Mouse (Mus musculus) neutrophil, adult 65 days (primary cell): ENCODE results near the gene 4930442H23Rik. TPM values are rescaled to one million over a fixed set of nuclear protein-coding genes. Genes with fewer than 3 reads are reported as not detected.

Experiments
- total RNA-seq: library from RNA; stranded (reverse); gene quantifications from 2 replicates; pipeline ENCODE4 v1.2.4, GENCODE M21; 2023

Gene 4930442H23Rik
- total RNA-seq = not detected in 2 replicates

DNA sequence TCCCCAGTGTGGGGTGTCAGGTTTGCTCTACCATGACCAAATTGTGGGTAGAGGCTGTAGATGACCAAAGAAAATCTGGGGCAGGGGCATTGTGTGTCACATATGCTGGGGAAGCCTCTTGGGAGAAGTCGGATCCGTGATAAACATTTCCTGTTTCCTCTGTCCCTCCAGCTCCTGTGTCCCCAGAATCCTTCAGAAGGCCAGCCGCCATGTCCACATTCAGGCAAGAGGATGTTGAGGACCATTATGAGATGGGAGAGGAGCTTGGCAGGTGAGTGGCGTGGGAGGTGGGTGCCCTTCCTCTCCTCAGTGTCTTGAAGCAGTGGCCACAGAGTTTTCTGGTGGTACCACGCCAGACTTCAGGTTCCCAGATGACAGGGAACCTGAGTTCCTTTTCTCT lies at the start of gene 4930442H23Rik:
Gene 4930442H23Rik, minus strand, starts transcription at position 45 of the 400 bp plus-strand sequence.

DNA sequence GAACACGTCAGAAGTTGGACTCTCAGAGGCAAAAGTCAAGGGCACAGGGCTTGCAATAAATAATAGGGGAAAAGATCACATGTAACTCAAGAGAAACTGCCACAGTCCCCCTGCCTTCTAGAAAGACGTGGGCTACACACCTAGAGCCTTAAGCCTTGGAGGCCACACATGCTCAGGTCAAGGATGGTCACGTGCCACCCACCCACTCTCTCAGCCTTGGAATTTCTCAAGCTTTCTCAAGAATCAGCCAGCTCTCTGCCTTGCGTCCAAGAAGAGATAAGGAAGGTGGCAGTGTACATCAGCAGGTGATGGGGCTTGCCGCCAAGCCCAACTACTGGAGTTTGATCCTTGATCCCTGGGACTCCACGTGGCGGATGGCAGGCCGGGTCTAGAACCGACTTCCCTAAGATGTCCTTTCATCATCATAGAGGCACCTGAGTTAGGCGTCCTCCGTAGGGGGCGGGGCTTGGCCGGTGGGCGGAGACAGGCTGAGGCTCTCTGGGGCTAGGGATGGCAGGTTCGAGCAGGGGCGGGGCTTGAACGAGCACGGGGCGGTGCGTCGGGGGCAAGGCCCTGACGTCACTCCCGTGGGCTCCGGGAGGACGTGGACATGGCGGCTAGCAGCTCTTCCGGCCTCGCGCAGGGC lies 49.1 kb upstream of the 4930442H23Rik start, which contains the start of gene Zfr2:
Gene Zfr2, plus strand, starts transcription at position 576 of the 646 bp plus-strand sequence.

DNA sequence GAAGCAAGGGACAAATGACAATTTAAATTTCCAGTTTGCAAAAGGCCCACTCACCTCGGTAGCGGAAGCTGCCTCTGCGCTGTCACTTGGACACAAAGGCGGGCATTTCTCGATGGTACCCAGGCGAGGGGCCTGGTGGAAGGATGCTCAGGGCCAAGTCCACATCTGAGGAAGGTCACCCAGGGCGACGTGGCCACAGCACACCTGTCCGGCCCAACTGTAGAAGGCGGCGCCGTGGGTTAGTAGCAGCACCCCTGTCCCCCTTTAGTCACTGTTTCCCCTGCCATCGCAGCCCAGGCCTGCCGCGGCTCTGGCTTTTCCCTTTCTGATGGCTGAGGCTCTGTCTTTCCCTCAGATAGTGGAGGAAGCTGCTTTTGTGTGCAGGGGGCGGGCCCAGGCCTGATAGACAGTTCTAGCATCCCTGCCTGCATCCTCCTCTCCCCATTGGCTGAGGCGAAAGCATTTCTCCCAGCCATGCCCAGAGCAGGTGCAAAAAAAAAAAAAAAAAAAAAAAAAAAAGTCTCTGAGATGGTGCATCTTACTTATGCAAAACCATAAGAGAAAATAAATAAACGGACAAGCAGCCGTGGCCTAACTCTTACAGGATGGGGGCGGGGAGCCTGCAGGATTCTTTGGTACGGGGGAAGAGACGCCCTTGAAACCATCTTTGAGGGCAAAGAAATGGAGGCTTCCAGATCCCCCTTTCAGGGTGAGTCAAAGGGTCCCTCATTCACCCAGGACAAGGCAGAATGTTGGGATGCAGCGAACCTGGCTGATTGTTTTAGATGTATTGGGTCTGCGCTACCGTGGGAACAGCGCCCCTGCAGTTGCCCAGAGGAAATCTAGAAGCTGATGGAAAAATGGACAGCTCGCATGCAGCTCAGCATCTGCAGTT lies 47.0 kb upstream of the 4930442H23Rik start, which contains the start of gene Atcay:
Gene Atcay, minus strand, starts transcription at position 396 of the 895 bp plus-strand sequence.

DNA sequence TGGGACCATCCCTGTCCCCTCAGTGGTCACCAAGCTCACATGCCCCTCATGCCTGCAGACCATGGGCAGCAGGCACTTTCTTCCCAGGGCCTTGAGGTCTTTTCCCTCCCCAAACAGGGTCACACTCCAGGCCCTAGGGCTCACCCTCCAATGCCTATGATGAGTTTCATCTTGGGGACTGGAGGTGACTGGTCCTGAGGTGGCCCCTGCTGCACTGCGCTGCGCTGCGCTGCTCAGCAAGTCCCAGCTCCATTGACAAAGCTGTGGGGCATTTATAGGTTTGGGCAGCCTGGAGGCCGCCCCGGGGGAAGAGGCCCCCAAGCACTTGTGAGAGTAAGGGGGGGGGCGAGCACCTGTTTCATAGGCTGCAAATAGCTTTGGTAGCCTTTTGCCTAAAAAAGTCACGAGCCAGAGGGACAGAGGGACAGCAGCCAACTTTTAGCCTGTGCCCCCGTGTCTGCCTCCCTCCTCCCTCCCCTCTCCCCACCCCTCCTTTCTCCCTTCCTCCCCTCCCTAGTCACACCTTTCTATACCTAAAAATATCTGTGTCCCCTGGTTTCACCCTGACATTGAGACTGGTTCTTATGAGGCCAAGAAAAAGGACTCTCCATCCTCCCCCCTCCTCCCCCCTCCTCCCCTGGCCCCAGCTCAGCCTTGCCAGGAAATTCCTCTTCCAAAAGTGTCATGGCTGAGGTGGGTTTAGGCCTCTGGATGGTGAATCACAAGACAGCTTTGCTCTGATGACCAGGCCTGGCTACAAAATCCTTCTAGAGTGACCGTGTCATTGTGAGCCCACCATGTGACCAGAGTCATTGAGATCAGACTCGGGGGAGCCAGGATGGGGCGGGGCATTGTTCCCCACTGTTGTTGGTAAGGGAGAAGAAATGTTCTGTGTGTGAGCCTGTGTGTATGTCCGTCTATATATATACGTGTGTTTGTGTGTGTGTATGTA lies 18.4 kb upstream of the 4930442H23Rik start, which contains the start of gene Nmrk2:
Gene Nmrk2, minus strand, starts transcription at position 245 of the 952 bp plus-strand sequence.

DNA sequence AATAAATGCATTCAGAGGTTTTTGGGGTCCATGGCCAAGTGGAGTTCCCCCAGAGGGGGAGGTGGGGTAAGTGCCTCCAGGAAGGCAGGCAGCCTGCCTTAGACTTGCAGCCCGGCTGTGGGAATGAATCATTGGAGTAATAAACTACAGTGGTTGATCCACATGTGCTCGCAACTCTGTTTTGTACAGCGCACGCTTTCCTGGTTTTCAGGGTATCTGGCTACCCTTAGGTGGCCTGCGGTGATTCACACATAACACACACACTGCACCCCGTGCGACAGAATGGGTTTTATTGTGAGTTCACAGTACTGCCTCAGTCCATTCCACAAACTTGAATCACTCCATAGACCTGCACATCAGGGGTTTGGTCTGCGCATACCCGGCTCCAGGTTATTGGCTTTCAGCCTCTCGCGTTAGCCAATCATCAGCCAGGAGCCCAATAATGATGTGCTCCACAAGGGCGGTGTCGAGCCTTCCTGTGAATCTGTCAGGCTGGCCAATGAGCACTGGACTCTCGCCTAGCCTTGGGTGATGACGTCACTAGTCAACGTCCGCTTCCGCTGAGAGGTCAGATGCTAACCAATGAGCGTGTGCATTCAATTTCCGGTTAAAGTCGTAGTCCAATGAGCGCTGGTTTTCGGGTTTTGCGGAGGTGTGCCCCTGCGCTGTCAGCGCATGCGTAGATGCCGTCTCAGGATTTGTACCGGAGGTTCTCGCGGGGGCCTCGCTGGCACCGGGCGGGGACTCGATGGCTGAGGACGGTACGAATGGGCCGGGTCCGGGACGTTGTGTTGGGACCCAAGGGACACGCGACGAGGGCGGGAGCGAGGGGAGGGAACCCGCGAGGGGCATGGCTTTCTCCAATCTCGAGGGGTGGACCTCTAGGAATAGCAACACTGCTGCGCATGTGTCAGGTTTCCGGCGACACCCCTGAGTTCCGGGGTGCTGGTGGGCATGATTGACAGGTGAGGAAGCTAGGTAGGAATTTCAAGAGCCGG lies 1.0 kb downstream of the 4930442H23Rik start, which contains the start of gene Dapk3:
Gene Dapk3, plus strand, starts transcription at position 670 of the 998 bp plus-strand sequence.

DNA sequence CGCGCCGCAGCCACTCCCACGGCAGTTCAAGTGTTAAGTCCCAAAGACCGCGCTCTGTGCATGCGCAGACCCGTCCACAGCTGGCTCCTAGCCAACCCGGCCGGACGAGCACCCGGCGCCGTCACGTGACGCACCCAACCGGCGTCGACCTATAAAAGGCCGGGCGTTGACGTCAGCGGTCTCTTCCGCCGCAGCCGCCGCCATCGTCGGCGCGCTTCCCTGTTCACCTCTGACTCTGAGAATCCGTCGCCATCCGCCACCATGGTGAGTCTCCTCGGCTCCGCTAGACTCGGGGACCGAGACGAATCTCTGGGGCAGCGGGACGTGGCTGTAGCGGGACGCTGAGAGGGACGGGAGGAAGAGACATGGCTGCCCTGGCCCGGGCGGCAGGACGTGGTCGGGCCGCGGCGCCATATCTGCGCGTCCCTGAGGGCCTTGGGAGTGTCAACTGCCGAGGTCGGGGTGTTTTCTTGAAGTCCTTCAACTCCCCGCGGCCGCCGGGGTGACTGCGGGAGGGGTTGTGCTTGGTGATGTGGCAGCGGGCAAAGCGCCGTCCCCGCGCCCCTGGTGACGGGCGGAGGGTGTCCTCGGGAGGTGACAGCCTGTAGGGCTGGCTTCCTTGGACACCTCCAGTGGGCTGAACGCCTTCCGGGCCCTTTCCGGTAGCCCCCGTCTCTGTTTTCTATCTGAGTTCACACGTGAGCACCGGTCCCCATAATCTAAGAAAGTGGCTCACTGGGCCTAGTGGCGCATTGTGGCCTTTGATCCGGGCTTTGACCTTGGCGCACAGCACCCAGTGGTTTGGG lies 7.0 kb downstream of the 4930442H23Rik start, which contains the start of gene Eef2:
Gene Eef2, plus strand, starts transcription at position 166 of the 806 bp plus-strand sequence.

DNA sequence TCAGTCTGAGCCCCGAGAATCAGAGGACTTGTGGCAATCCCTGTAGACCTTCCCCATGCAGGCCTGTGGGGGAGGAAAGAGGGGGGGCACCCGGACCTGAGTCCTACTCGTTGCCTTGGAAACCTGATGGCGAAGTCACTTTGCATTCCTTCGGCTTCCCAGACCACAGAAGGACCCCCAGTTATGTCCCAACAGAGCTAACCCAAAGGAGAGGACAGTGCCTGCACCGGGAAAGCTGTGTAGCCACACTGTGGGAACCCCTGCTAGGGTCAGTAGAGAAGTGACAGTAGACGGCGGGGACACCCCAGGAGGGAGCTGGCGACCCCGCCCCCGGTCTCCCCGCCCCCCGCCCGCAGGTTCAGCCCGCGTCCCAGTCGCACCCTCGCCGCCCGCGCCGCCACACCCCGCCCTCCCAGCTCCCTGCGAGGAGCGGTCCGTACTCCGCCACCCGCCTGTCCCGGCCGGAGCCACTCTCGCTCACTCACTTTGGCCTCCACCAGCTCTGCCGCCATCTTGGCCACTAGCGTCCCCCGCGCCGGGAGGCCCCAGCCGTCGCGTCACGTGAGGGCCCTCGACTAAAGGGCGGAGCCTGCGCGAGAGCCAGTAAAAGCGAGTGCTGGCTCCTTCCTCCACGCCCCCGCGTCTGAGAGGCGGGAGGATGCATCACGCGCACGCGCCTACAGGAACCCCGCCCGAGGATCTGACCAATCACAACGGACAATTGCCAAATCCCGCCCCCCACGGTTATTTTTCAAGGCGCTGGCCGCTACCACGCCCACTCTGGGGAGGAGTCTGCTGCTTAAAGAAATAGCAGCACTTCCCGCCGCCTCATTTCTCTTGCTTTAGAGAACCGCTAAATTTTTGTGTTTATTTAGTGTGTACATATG lies 16.2 kb downstream of the 4930442H23Rik start, which contains the start of gene Pias4:
Gene Pias4, minus strand, starts transcription at position 724 of the 887 bp plus-strand sequence.

DNA sequence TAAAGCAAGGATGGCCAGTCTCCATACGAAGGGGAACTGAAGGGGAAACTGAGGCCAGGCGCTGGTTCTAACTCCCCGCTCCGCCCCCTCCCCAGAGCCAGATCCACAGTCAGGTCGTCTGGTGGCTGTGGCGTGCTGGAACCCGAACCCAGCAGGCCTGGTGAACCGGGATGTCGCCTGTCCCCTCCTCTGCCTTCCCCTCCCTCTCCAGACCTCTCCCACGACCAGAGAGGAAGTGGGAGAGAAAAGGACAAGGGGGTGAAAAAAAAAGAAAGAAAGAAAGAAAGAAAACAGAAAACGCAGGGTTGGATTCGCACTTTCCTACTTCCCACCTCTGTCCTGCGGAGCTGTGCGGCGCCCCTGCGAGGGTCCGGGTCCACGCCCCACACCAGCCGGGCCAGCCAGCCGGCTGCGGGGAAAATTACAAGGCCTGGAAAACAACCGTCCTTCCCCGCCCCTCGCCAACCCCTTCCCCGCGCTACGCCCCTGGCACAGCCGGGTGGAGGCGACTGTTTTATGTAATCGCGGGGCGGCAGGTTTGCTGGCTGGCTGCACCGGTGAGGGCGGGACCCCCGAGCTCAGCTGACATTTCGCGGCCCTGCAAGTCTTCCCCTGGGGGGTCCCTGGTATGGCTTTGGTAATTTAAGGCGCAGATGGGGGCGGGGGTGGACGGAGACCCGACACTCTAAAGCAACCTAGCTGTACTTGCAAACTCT lies 48.5 kb downstream of the 4930442H23Rik start, which contains the start of gene Zbtb7a:
Gene Zbtb7a, plus strand, starts transcription at position 255 of the 716 bp plus-strand sequence.

Other genes with a start within 250 kb of the 4930442H23Rik start
- gene Gng7, start 168.9 kb downstream of the 4930442H23Rik start, total RNA-seq = 0.23 and 0.92 TPM in 2 replicates
- not detected in 2 replicates for gene Diras1, start 158.2 kb downstream of the 4930442H23Rik start, total RNA-seq
- 11.5 and 13.1 TPM in 2 replicates for gene Slc39a3, start 146.4 kb downstream of the 4930442H23Rik start, total RNA-seq
- 47.2 and 56.7 TPM in 2 replicates for gene Sgta, start 123.7 kb downstream of the 4930442H23Rik start, total RNA-seq
- gene Thop1, start 113.8 kb downstream of the 4930442H23Rik start, total RNA-seq = 4.0 TPM in 2 replicates
- 0.25 and 0.34 TPM in 2 replicates for gene Creb3l3, start 85.0 kb downstream of the 4930442H23Rik start, total RNA-seq
- 72.4 and 96.2 TPM in 2 replicates for gene Map2k2, start 77.9 kb downstream of the 4930442H23Rik start, total RNA-seq
- gene Zbtb7a, start 48.6 kb downstream of the 4930442H23Rik start, total RNA-seq = 58.8 and 72.8 TPM in 2 replicates
- 27.7 and 33.9 TPM in 2 replicates for gene Pias4, start 15.9 kb downstream of the 4930442H23Rik start, total RNA-seq
- 599 and 665 TPM in 2 replicates for gene Eef2, start 7.2 kb downstream of the 4930442H23Rik start, total RNA-seq
- gene Dapk3, start 844 bp downstream of the 4930442H23Rik start, total RNA-seq = 22.3 and 31.6 TPM in 2 replicates
- not detected in 2 replicates for gene Nmrk2, start 18.2 kb upstream of the 4930442H23Rik start, total RNA-seq
- gene Atcay, start 47.0 kb upstream of the 4930442H23Rik start, total RNA-seq = not detected in 2 replicates
- 0.14 and 0.54 TPM in 2 replicates for gene Zfr2, start 49.3 kb upstream of the 4930442H23Rik start, total RNA-seq
- gene Matk, start 69.1 kb upstream of the 4930442H23Rik start, total RNA-seq = 5.3 and 8.3 TPM in 2 replicates
- 20.7 and 28.0 TPM in 2 replicates for gene Mrpl54, start 83.1 kb upstream of the 4930442H23Rik start, total RNA-seq
- 21.8 and 26.0 TPM in 2 replicates for gene Apba3, start 83.1 kb upstream of the 4930442H23Rik start, total RNA-seq
- gene Tjp3, start 107.7 kb upstream of the 4930442H23Rik start, total RNA-seq = 6.9 and 8.6 TPM in 2 replicates
- 89.4 and 124 TPM in 2 replicates for gene Pip5k1c, start 109.1 kb upstream of the 4930442H23Rik start, total RNA-seq
- gene Cactin, start 137.3 kb upstream of the 4930442H23Rik start, total RNA-seq = 26.4 and 33.1 TPM in 2 replicates
- 0.47 TPM in 1 of 2 replicates, not detected in the other for gene Tbxa2r, start 144.9 kb upstream of the 4930442H23Rik start, total RNA-seq
- not detected in 2 replicates for gene Gipc3, start 159.4 kb upstream of the 4930442H23Rik start, total RNA-seq
- 38.3 and 47.1 TPM in 2 replicates for gene Hmg20b, start 166.6 kb upstream of the 4930442H23Rik start, total RNA-seq
- 26.6 and 28.7 TPM in 2 replicates for gene Mfsd12, start 173.6 kb upstream of the 4930442H23Rik start, total RNA-seq
- gene 4930404N11Rik, start 182.0 kb upstream of the 4930442H23Rik start, total RNA-seq = 6.0 and 7.1 TPM in 2 replicates
- 50.3 and 54.1 TPM in 2 replicates for gene Fzr1, start 194.7 kb upstream of the 4930442H23Rik start, total RNA-seq
- gene Dohh, start 200.6 kb upstream of the 4930442H23Rik start, total RNA-seq = 22.1 and 26.0 TPM in 2 replicates
- 2.0 and 2.2 TPM in 2 replicates for gene Gm48551, start 200.6 kb upstream of the 4930442H23Rik start, total RNA-seq
- 0.91 TPM in 1 of 2 replicates, not detected in the other for gene Gm48552, start 205.2 kb upstream of the 4930442H23Rik start, total RNA-seq
- gene Smim24, start 209.2 kb upstream of the 4930442H23Rik start, total RNA-seq = 5.1 and 6.8 TPM in 2 replicates